Mouse (Mus musculus) CD4-positive, CD25-positive, alpha-beta regulatory T cell, adult 2 months (primary cell): ENCODE measurements around the gene Olfr1137.

Experiments used
- DNase-seq: peaks from one replicate; pipeline ENCODE4 v3.0.0-alpha.2; 2012; ENCODE audit warnings: low read depth, low spot score

The Olfr1137 gene

DNA sequence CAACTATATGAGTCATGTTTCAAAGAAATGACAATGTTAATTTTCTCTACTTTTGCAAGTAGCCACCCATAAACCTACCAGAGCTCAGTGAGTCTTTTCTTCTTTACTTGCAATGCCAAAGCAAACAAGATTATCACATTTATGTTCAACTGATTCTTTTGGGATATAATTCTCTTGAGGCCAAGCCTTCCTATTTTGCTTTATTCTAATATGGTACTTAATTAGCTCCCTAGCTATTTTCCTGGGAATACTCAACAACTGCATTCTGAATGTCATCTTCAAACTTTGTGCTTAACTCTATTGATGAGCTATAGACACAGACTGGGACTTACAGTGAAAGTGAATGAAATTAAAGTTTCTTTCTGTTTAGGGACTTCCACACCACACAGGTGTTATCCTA is at the start of gene Olfr1137:
Olfr1137 (minus strand) TSS at position 101 of the 400 bp plus-strand sequence.
- DNase-seq = no peak

DNA sequence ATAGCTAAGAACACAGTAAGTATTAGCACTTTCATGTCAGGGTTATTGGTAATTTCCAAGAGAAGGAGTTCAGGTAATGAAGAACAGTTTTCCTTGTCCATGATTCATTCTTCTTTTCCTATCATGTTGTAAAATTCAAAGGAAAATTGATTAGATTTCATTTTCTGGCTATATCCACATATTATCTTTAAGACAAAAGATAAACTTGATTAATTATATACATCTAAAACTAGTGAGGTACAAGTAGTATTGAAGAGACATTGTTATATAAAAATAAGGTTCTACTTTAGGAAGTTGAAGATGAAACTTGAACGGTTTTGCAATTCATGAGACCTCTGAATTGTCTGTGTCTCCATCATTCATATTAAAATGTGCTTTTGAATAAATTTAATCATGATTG is 40.9 kb upstream of the Olfr1137 start, which contains the start of gene Olfr1141:
Olfr1141 (minus strand) TSS at position 101 of the 400 bp plus-strand sequence.
- no peak for DNase-seq

DNA sequence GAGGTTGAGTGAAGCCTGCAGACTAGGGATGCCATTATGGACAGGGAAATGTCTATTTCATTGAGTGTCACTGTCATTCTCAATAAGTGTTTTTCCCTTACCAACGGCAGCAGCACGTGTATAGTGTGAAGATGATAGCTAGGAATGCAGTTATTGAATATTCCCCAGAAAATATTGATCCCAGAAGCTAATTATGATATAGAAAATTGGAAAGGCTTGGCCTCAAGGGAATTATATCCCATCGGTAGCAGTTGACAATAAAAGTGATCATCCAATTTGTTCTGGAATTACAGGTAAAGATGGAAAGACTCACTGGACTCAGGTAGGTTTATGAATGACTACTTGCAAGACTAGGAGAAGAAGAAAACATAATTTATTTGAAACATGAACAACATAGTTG is 30.5 kb upstream of the Olfr1137 start, which contains the start of gene Olfr1140:
Olfr1140 (plus strand) TSS at position 301 of the 400 bp plus-strand sequence.
- no peak for DNase-seq

DNA sequence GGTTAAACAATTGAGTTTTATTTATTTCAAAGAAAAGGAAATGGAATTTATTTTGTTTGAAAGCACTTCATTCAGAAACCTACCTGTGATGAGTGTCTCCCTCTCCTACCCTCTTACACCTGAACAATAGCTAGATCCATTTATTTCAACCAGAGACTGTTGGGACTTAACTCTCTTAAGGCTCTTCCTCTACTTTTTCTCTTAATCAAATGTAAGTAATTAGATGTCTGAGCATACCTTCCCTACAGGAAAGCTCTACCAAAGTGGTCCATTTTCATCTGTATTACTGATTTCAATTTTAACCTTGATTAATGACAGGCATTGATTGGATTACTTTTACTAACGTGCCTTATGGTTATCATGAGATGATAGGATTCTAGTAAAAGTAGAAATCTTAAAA is 26.9 kb upstream of the Olfr1137 start, which contains the start of gene Olfr1138:
Olfr1138 (minus strand) TSS at position 101 of the 400 bp plus-strand sequence.
- no peak for DNase-seq

DNA sequence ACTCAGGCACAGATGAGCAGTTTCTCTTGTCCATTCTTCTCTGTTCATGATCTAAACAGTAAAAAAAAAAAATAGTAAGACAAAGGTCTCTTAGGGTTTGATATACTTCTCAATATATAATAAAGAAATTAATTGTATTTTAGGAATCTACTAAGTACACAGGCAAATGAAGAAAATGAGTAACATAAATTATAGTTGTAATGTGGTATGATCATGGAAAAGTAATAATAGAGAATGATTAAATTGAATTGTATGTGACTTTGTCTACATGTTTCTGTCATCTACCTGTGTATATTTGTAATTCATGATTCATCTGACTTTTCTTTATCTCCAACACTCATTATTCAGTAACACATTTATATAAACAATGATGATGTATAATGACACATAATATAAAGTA is 19.1 kb downstream of the Olfr1137 start, which contains the start of gene Olfr1136:
Olfr1136 (minus strand) TSS at position 101 of the 400 bp plus-strand sequence.
- no peak for DNase-seq

DNA sequence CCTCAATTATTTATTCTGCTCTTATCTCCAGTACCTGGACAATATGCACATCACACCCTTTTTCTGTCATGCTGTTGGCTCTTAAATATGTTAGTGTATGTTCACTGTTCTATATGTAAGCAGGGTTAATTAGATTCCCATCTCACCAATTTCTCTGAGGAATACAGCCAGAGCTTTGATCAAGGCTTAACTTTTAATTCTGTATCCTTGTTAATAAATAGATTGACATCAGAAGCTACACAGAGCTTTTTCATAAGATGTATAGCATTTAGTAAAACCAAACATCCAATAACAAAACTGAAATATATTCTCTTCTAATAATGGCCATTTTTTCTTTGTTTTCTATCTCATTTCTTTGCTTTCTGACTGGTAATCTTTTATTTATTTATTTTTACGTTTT is 39.4 kb downstream of the Olfr1137 start, which contains the start of gene Olfr1135:
Olfr1135 (minus strand) TSS at position 101 of the 400 bp plus-strand sequence.
- no peak for DNase-seq
